Mouse (Mus musculus): ENCODE results near the gene Ripor2. TPM values are rescaled to one million over a fixed set of nuclear protein-coding genes. Genes with fewer than 3 reads are reported as not detected.

Gene Ripor2
- polyA plus RNA-seq, 1 experiment = 1.5 TPM

GRCm38 (mm10) chr13:24646324-24646723 lies 64.3 kb downstream of the Ripor2 start:
- DNase-seq (ENCODE audit: low spot score) = no peak

- no peak for DNase-seq (ENCODE audit: low spot score)
Measured at GRCm38 (mm10) chr13:24647444-24647843, 65.5 kb downstream of the Ripor2 start.

- DNase-seq (ENCODE audit: low spot score) = no peak
Measured at GRCm38 (mm10) chr13:24648027-24648426, 66.0 kb downstream of the Ripor2 start.

- no peak for DNase-seq (ENCODE audit: low spot score)
Measured at GRCm38 (mm10) chr13:24648668-24649067, 66.7 kb downstream of the Ripor2 start.

- DNase-seq (ENCODE audit: low spot score) = no peak
Measured at GRCm38 (mm10) chr13:24649099-24649498, 67.1 kb downstream of the Ripor2 start.

- DNase-seq (ENCODE audit: low spot score) = no peak
Measured at GRCm38 (mm10) chr13:24651018-24651417, 69.0 kb downstream of the Ripor2 start.

GRCm38 (mm10) chr13:24654919-24655635 lies 73.1 kb downstream of the Ripor2 start:
- DNase-seq (ENCODE audit: low spot score) = no peak

- DNase-seq (ENCODE audit: low spot score) = no peak
Measured at GRCm38 (mm10) chr13:24656719-24657497, 74.9 kb downstream of the Ripor2 start.

GRCm38 (mm10) chr13:24666763-24667162 lies 84.8 kb downstream of the Ripor2 start:
- no peak for DNase-seq (ENCODE audit: low spot score)

GRCm38 (mm10) chr13:24668556-24668955 lies 86.6 kb downstream of the Ripor2 start:
- no peak for DNase-seq (ENCODE audit: low spot score)

GRCm38 (mm10) chr13:24670676-24671075 lies 88.7 kb downstream of the Ripor2 start:
- DNase-seq (ENCODE audit: low spot score) = no peak

GRCm38 (mm10) chr13:24679027-24679680 lies 97.2 kb downstream of the Ripor2 start:
- DNase-seq (ENCODE audit: low spot score) = peak; percentile 27

GRCm38 (mm10) chr13:24680951-24681350 lies 99.0 kb downstream of the Ripor2 start:
- no peak for DNase-seq (ENCODE audit: low spot score)

- no peak for DNase-seq (ENCODE audit: low spot score)
Measured at GRCm38 (mm10) chr13:24682346-24682745, 100.4 kb downstream of the Ripor2 start.

GRCm38 (mm10) chr13:24684503-24684902 lies 102.5 kb downstream of the Ripor2 start:
- DNase-seq (ENCODE audit: low spot score) = no peak

GRCm38 (mm10) chr13:24685846-24686245 lies 103.9 kb downstream of the Ripor2 start:
- DNase-seq (ENCODE audit: low spot score) = no peak

GRCm38 (mm10) chr13:24686705-24687665 lies 105.0 kb downstream of the Ripor2 start:
- no peak for DNase-seq (ENCODE audit: low spot score)

GRCm38 (mm10) chr13:24693312-24693711 lies 111.3 kb downstream of the Ripor2 start:
- DNase-seq (ENCODE audit: low spot score) = no peak

- DNase-seq (ENCODE audit: low spot score) = no peak
Measured at GRCm38 (mm10) chr13:24698746-24699145, 116.8 kb downstream of the Ripor2 start.

GRCm38 (mm10) chr13:24702128-24702527 lies 120.1 kb downstream of the Ripor2 start:
- DNase-seq (ENCODE audit: low spot score) = no peak

GRCm38 (mm10) chr13:24709656-24710396 lies 127.8 kb downstream of the Ripor2 start:
- no peak for DNase-seq (ENCODE audit: low spot score)
